ENCODE assay signal across 23 mouse cellular contexts in the genomic region with DNA sequence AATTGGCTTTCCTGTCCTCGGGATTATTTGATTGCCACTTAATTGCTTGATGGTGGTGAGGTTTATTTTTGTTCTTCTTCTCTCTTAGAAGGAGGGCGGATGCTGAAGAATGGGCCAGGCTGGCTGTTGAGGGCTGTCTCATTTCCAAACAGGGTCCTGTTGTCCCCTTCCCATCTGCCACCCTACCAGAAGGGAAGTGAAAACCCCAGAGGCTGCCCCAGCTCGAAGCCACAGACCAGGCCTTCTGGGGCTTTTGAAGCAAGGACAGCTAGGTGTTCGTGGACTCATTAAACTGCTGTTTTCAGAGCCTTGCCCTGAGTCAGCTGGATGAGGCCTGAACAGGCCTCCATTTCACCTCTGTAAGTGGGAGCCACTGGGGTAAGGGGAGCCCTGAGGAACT.
DNase-seq lines count a peak whose midpoint lies in the region; ATAC-seq and TF ChIP-seq lines count a peak whose summit lies in the region.
"Had no signal": no experiment of that assay in that cellular context is flagged by ENCODE, and none has a peak within 500 bp of the region (broad histone marks: within the 10 kb centered on the region; RNA-seq: fewer than 3 reads in every experiment).

No protein-coding gene starts in this region.

- TF ChIP-seq CTCF in CH12.LX (conservative IDR thresholded peaks at IDR 0.05 in 1 of 2, IDR thresholded peaks at IDR 0.05 in 1 of 2; ENCODE audit: low read depth in 2 of 2, low read length in 2 of 2) = no peak

- no peaks in the 10 kb centered on the region for H3K36me3 ChIP-seq in heart, embryonic 10.5 days
- H3K36me3 ChIP-seq in CH12.LX (replicated peaks in 1 of 2; ENCODE audit: control insufficient read depth in 1 of 2, insufficient read depth in 1 of 2, low read length in 1 of 2) = no peaks in the 10 kb centered on the region
- no peaks in the 10 kb centered on the region for H3K36me3 ChIP-seq in forebrain, embryonic 11.5 days (ENCODE audit: control insufficient read depth, insufficient read depth, low read length)
- H3K36me3 ChIP-seq: G1E had no signal

- in situ Hi-C loops in CH12.LX (cut with MboI; ENCODE audit: low pct_ligation_motif_present, low pct_unique_long_range_greater_than_20kb, low sequenced_read_pairs) = no loop called here

- H3K79me2 ChIP-seq in CH12.LX (replicated peaks; ENCODE audit: control insufficient read depth, extremely low read depth, insufficient read depth, poor library complexity, severe bottlenecking) = no peaks in the 10 kb centered on the region

- intact Hi-C loops in heart, postnatal 25 days (cut with DNase I) = no loop called here

- peaks cover 4% of the 10 kb centered on the region; the same call in 1 of the 2 replicates for H3K4me1 ChIP-seq in heart, embryonic 10.5 days
- H3K4me1 ChIP-seq in CH12.LX (ENCODE audit: control insufficient read depth in 1 of 2, insufficient read depth in 2 of 2) = peaks cover 7 to 9% of the 10 kb centered on the region in 2 experiments; a peak in 3 of 4 replicates
- H3K4me1 ChIP-seq in forebrain, embryonic 11.5 days (replicated peaks; ENCODE audit: control insufficient read depth, insufficient read depth, low read length) = peaks cover 7% of the 10 kb centered on the region; the same call in 1 of the 2 replicates

- 75% methylated on average over 4 of the region's 4 CpGs for WGBS in heart, embryonic 10.5 days
- WGBS in forebrain, embryonic 11.5 days = 72% methylated on average over 4 of the region's 4 CpGs

- H3K9me3 ChIP-seq in heart, embryonic 10.5 days = no peaks in the 10 kb centered on the region
- no peaks in the 10 kb centered on the region for H3K9me3 ChIP-seq in CH12.LX (replicated peaks; ENCODE audit: low read length)
- no peaks in the 10 kb centered on the region for H3K9me3 ChIP-seq in forebrain, embryonic 11.5 days (ENCODE audit: control insufficient read depth, low read length)

- ATAC-seq in forebrain, embryonic 11.5 days (replicated peaks; ENCODE audit: low FRiP score) = no peak
- ATAC-seq: activated CD4-positive, CD25-positive, alpha-beta regulatory T cell, adult 4 months; CD4-positive, CD25-positive, alpha-beta regulatory T cell, adult 4 months; Patski had no signal

- H3K27me3 ChIP-seq in heart, embryonic 10.5 days (ENCODE audit: insufficient read depth, poor library complexity, severe bottlenecking) = 0 out of 2 replicates have a peak, but pooled peaks cover 14% of the 10 kb centered on the region
- peaks cover 93% of the 10 kb centered on the region for H3K27me3 ChIP-seq in CH12.LX (replicated peaks)
- no peaks in the 10 kb centered on the region for H3K27me3 ChIP-seq in forebrain, embryonic 11.5 days (ENCODE audit: control insufficient read depth, insufficient read depth, low read length)

- H3K9ac ChIP-seq in CH12.LX (ENCODE audit: insufficient read depth, low read depth) = no peak overlapping the region
- H3K9ac ChIP-seq in forebrain, embryonic 11.5 days (ENCODE audit: low read length) = no peak overlapping the region

- TF ChIP-seq RAD21 in CH12.LX (IDR thresholded peaks at IDR 0.05; ENCODE audit: low read depth, low read length) = no peak

- H3K4me3 ChIP-seq in heart, embryonic 10.5 days = no peak overlapping the region
- H3K4me3 ChIP-seq in CH12.LX (replicated peaks in 1 of 3; ENCODE audit: low read depth in 2 of 3, low read length in 2 of 3, poor library complexity in 1 of 3) = no peak overlapping the region
- H3K4me3 ChIP-seq in forebrain, embryonic 11.5 days (ENCODE audit: low read depth, low read length) = no peak overlapping the region

- H3K4me2 ChIP-seq in CH12.LX (ENCODE audit: insufficient read depth, low read depth, poor library complexity, severe bottlenecking) = no peak overlapping the region
- H3K4me2 ChIP-seq in forebrain, embryonic 11.5 days (ENCODE audit: low read depth, low read length, severe bottlenecking) = no peak overlapping the region

- peak; percentile 30 for DNase-seq in heart, adult 11 months
- no peak for DNase-seq in heart, postnatal 25 days (ENCODE audit: low spot score)
- DNase-seq in heart, embryonic 10.5 days (ENCODE audit: low spot score) = peak; percentile 71
- no peak for DNase-seq in heart, adult 8-10 months (ENCODE audit: low spot score)
- DNase-seq in A20 (ENCODE audit: low read depth, low spot score) (peak; percentile 2), CH12.LX (ENCODE audit: extremely low read depth) (peak; percentile 5)
- DNase-seq in neural tube, embryonic 10.5 days (ENCODE audit: extremely low spot score, low spot score) = no peak
- DNase-seq in forebrain, embryonic 11.5 days (ENCODE audit: low spot score) = no peak
- DNase-seq: adrenal gland, adult 2 months; adrenal gland, adult 8-10 months; adrenal gland, postnatal 10 days; adrenal gland, postnatal 14 days; adrenal gland, postnatal 25 days; adrenal gland, postnatal 36 days; B cell, adult 2 months; cerebellum, adult 11 months; cerebellum, adult 11-12 months; cerebellum, adult 18-20 months; cerebellum, adult 2 months had no signal

- TF ChIP-seq POLR2A in CH12.LX (IDR thresholded peaks at IDR 0.05; ENCODE audit: low read depth, low read length) = no peak

- peak; percentile 77 for TF ChIP-seq EP300 in CH12.LX (IDR thresholded peaks at IDR 0.05; ENCODE audit: low read length)

- dilution Hi-C loops in CH12.LX (cut with MboI; ENCODE audit: extremely low pct_ligation_motif_present, extremely low pct_unique_long_range_greater_than_20kb, low sequenced_read_pairs) = no loop called here

- no peak overlapping the region for H3K27ac ChIP-seq in heart, embryonic 10.5 days
- no peak overlapping the region for H3K27ac ChIP-seq in CH12.LX (ENCODE audit: insufficient read depth, low read depth)
- H3K27ac ChIP-seq in forebrain, embryonic 11.5 days (ENCODE audit: low read depth, low read length) = no peak overlapping the region

TF ChIP-seq in CH12.LX, 34 proteins besides CTCF, POLR2A, EP300 and RAD21:
- no peak for TF ChIP-seq ZMIZ1 (IDR thresholded peaks at IDR 0.05; ENCODE audit: low read depth, low read length)
- 0 out of 2 replicates have a peak, but pooled peaks have one; percentile 12 for TF ChIP-seq MAX (IDR thresholded peaks at IDR 0.05; ENCODE audit: low read length)
- TF ChIP-seq MAFK (IDR thresholded peaks at IDR 0.05; ENCODE audit: insufficient replicate concordance, low read length) = 0 out of 2 replicates have a peak, but pooled peaks have one; percentile 31
- no peak for TF ChIP-seq NELFE (IDR thresholded peaks at IDR 0.05; ENCODE audit: low read depth, low read length)
- no peak for TF ChIP-seq JUND (conservative IDR thresholded peaks at IDR 0.05; ENCODE audit: low read depth, low read length)
- peak; percentile 87 for TF ChIP-seq IRF4 (IDR thresholded peaks at IDR 0.05; ENCODE audit: low read depth, low read length)
- no peak for TF ChIP-seq PAX5 (IDR thresholded peaks at IDR 0.05; ENCODE audit: low read length)
- no peak for TF ChIP-seq RCOR1 (conservative IDR thresholded peaks at IDR 0.05; ENCODE audit: low read depth, low read length)
- no peak for TF ChIP-seq MEF2A (IDR thresholded peaks at IDR 0.05; ENCODE audit: borderline replicate concordance, low read depth, low read length)
- TF ChIP-seq MXI1 (IDR thresholded peaks at IDR 0.05; ENCODE audit: low read depth, low read length) = no peak
- peak; percentile 53; the same call in 1 of the 2 replicates for TF ChIP-seq TCF12 (IDR thresholded peaks at IDR 0.05; ENCODE audit: low read depth, low read length)
- TF ChIP-seq TBP (conservative IDR thresholded peaks at IDR 0.05; ENCODE audit: low read depth, low read length) = no peak
- peak; percentile 39; the same call in 1 of the 2 replicates for TF ChIP-seq UBTF (IDR thresholded peaks at IDR 0.05; ENCODE audit: low read depth, low read length)
TF ChIP-seq in CH12.LX: peak in this region for 5.

Comparison
In these comparisons a context has a peak if more than half of its experiments do, and no peak if none do; other contexts are left out.
1. DNase-seq: peak in heart, adult 11 months (single experiment), heart, embryonic 10.5 days (single experiment), A20 (single experiment) and CH12.LX (single experiment); none in heart, postnatal 25 days (single experiment), heart, adult 8-10 months (single experiment), neural tube, embryonic 10.5 days (single experiment) and forebrain, embryonic 11.5 days (single experiment).